Mouse (Mus musculus) natural killer cell, adult 2 months (primary cell): Measurements from ENCODE around the gene Mapk8ip2.
A peak's percentile ranks its signal among the peaks of the same experiment; 100 is the strongest.

Experiments
- DNase-seq, 2 experiments: peaks; one replicate each; pipeline ENCODE4 v3.0.0; 2022; ENCODE audit warnings: low spot score in 2 of 2

The Mapk8ip2 gene

DNA sequence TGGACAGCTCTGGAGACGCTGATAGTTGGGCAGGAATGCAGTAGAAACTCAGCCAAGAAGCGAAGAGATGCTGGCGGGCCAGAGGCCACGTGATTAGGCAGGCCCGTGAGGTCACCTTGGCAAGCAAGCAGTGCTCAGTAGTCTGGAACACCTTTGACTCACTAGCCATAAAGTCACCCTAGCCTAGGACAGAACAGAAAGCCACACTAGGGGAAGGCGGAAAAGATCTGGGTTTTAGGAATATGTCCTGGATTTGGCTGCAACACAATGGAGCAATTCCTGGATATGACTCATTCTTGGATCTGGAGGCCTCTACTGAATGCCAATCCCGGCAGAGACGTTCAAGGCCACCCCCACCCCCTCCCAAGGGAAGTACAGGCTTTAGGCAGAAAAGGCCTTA, 26.9 kb downstream of the Mapk8ip2 start:
- no peak for DNase-seq

DNA sequence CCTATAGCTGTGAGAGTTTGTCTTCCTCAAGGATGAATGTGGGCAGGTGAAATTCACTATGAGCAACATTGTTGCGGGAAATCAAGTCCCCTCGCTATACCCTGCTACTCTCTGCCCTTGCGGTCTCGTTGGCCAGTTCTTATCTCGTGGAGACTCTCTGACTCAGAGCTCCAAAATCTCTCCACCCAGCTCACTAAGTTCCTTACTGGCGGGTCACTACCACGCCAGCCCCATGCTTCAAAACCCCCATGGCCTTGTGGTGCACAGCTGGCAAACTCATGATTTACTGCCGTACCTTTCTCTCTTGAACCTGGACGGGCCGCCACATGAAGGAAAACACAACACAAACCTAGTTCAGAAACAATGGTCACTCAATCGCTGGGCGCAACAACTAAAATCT, 34.5 kb downstream of the Mapk8ip2 start:
- no peak for DNase-seq

- no peak for DNase-seq
Measured at GRCm38 (mm10) chr15:89488611-89489117, 35.0 kb downstream of the Mapk8ip2 start.

GRCm38 (mm10) chr15:89494970-89495369, 41.3 kb downstream of the Mapk8ip2 start:
- no peak for DNase-seq

GRCm38 (mm10) chr15:89496131-89496530, 42.4 kb downstream of the Mapk8ip2 start:
- no peak for DNase-seq

GRCm38 (mm10) chr15:89496841-89497240, 43.1 kb downstream of the Mapk8ip2 start:
- no peak for DNase-seq

GRCm38 (mm10) chr15:89497391-89498048, 43.8 kb downstream of the Mapk8ip2 start:
- no peak for DNase-seq

- peak in 1 of 2 experiments; percentile 26 for DNase-seq
Measured at GRCm38 (mm10) chr15:89498049-89498960, 44.6 kb downstream of the Mapk8ip2 start.

DNA sequence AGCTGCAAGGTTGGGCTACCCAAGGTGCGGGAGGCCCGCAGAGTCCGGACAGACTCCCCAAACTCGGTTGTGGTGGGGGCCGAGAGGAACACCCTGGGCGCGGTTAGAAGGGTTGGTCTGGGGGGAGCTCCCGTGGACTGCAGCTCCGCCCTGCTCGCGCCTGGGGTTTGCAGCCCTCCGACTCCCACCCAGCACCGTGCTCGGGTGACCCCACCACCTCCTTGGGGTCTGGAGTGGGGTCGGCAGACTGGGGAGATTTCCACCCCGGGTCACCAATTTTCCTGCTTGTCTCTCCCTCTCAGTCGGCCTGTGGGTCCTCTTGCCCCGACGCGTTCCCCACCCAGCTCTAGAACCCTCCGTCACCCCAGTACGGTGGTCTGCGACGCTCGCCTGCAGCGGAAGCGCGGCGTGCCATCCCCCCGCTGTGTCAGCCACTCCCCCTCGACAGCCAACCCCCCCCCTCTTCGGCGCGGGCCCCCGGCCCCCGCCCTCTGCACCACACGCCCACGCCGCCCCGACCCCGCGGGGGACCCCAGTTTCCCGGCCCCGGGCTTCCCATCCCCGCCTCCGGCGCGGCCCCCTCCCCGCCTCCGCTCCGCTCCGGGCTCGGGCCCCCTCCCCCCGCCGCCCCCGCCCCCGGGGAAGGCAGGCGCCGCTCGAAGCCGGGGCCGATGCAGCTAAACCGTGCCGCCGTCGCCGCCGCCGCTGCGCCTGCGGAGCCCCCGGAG, 45.4 kb downstream of the Mapk8ip2 start, which contains the start of gene Shank3:
TSS of gene Shank3 (plus strand) at position 663 of the 728 bp plus-strand sequence.
- no peak for DNase-seq

GRCm38 (mm10) chr15:89499784-89500220, 46.1 kb downstream of the Mapk8ip2 start:
- no peak for DNase-seq

GRCm38 (mm10) chr15:89500221-89500791, 46.6 kb downstream of the Mapk8ip2 start:
- DNase-seq: no peak

DNA sequence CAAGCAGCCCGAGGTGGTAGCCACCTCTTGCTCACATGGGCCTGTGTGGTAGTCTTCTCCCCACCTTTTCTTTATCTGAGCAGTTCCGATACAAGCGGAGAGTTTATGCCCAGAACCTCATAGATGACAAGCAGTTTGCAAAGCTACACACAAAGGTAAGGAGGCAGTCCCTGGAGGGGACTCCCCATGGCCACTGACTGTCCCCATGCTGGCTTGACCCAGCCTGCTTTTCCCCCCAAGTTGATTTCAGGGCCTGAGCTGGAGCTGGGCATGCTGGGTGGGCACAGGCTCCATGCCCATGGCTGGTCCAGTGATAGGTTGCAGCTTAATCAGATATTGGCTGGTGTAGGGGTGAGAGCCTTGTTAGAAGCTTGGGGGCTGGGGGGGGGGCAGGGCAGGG, 47.6 kb downstream of the Mapk8ip2 start:
- DNase-seq: no peak

- DNase-seq: no peak
Measured at GRCm38 (mm10) chr15:89504838-89505237, 51.1 kb downstream of the Mapk8ip2 start.

GRCm38 (mm10) chr15:89507751-89508150, 54.0 kb downstream of the Mapk8ip2 start:
- no peak for DNase-seq

DNA sequence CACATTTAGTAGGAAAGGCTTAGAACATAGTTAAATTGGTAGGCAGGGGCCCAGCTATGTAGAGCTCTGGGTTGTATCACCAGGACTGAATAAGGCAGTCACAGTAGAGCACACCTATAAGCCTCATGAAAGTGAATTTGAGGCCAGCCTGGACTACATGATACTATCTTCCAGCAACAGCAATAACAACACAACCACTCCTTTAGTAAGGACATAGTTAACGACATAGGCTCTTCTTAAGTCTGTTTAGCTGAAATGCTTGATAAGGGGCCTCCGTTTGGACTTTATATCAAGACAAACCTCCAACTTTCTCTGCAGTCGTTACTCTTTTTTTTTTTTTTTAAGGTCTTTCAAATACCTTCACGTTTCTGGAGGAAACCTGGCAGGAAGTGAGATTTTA, 59.0 kb downstream of the Mapk8ip2 start:
- DNase-seq: no peak
